Mouse (Mus musculus) c-Kit-positive CD71-positive TER-119-negative erythroid progenitor cells, embryonic 14.5 days (primary cell): ENCODE data around the gene N4bp2.

ENCODE experiments used
- DNase-seq: peaks from one replicate; pipeline ENCODE4 v3.0.0-alpha.2; 2013; ENCODE audit warnings: low read depth

The N4bp2 gene

DNA sequence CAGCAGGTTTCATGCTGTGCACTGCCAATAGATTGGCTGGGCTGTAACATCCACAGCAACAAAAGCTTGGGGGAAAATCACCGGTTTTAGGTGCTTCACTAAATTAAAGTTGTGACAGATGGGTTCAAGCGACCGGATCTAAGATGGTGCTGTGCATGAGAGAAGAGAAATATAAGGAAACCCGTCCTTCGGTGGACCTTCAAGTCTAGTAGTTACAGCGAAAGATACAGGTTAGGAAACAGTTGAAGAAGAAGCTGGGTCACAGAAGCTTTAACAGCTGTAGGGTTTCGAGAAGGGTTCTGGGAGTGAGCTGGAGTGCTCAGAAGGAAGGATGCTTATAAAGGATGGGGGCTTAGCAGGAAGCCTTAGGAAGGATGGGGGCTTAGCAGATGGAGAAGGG lies 101.2 kb downstream of the N4bp2 start:
- no peak for DNase-seq

DNA sequence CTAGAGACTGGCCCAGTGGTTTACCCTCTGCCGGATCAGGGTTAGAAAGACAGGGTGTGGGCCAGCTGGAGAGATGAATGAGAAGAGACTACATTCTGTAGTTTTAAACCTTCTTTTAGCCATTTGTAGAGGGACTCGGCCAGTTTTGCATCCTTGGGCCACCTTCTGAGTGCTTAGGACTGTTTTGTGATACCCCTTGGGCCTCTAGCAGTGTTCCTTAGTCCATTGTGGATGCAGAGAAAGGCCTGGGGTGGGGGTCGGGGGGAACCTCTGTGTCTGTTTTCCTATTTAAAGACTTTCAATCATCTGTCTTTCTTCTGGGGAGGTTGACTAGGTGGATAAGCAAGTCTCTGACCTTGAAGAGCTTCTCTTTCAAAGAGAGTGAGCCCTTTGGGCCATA lies 101.6 kb downstream of the N4bp2 start:
- DNase-seq: no peak

DNA sequence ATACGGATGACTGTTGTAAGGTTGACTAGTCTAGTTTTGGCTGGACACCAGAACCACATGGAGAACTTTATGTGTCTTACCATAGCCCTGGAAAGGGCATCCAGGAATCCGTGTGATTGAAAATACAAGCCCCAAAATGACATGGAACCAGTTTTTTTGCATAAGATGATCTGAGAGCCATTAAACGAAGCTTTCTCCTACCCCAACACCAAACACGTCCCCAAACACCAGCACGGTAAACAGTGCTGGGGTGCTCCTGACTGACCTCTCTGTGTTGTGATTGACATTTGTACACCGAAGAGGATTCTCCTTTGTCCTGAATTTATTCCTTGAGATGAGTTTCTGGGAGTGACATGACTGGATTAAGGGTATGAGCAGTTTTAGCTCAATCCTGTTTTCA lies 103.3 kb downstream of the N4bp2 start:
- no peak for DNase-seq

DNA sequence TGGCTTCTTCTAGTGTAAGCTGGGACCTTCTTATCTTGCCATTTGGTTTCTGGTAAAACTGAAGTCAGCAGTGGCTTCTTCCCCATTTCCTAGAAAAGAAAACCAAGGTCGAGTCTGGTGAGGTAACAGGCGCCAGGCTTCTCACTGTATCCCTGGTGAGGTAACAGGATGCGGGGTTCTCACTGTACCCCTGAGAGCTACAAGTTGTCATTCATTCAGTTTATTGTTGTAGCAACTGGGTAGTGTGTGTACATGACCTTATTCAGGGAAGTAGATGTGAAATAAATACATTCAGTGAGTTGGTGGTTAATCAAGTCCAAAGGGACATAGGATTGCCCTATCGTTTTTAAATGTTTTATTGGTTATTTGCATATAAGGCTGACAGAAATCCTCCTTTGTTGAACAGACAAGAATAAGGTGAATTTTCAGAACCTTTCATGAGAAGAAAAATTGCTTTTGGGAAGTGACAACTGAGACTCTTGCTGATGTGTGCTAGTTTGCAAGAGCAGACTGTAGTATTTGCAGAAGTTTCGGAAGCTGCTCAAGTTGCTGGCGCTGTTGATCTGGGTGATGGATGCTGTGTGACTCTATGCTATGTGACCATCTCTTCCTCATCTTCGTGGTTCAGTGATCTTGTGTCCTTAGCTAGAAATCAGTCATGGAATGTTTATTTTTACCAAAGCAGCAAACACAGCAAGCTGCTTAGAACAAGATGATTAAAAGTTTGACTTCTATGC lies 104.2 kb downstream of the N4bp2 start:
- no peak for DNase-seq

DNA sequence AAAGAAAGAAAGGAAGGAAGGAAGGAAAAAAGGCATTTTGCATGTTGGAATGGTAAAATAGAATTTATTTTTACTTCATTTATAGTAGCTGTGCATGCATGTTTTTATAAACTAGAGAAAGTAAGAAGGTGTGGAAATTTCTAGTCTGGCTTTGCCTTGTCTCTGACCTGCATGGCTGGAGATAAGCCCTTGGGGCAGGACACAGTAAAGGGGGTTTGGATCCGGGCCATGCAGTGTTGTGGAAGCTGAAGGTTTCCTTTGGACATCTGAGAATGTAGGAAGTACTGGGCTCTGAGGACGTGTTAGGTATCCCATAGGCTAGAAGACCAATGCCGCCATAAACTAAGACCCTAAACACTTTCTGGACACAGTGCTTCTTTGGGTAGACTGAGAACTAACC lies 105.1 kb downstream of the N4bp2 start:
- DNase-seq: no peak

DNA sequence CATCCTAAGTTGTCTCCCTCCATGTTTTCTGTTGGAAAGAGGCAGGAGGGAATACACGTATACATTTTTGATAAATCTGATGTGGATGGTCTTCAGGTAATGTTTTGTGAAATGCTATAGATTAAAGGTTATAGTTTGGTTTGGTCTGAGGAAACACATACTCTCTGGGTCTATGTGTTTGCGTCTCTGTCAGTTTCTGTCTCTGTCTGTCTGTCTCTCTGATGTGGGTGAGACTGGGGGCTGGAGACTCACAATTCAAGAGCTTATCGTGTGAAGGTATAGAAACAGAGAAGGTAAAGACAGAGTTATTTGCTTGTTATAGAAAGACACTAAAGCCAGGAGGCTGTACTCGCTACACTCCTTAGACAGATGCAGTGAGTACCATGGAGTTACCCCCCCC lies 106.3 kb downstream of the N4bp2 start:
- DNase-seq: no peak

DNA sequence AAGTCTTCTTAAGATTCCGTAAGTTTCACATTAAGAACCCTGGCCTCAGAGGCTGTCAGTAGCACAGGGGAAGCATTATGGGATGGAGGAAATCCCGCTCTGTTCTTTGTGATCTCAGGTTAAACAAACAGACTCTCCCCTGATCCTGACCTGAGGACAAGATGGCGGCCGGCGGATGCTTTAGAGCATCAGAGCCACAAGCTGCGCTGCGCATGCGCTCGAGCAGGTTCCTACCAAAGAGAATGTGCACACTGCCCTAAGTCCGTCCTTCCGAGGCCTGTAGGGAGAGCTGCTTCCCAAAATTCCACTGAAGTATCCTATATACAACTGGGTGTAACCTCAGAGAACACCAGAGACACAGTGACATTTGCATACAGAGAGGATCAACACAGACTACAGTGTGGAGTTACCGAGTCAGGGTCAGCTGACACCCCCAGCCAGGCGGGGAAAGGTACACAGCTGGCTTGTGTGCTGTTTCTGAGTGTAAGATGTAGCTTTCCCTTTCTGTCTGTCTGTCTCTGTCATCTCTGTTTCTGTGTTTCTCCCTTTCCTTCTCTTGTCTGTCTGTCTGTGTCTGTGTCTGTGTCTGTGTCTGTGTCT lies 108.1 kb downstream of the N4bp2 start:
- DNase-seq: no peak

DNA sequence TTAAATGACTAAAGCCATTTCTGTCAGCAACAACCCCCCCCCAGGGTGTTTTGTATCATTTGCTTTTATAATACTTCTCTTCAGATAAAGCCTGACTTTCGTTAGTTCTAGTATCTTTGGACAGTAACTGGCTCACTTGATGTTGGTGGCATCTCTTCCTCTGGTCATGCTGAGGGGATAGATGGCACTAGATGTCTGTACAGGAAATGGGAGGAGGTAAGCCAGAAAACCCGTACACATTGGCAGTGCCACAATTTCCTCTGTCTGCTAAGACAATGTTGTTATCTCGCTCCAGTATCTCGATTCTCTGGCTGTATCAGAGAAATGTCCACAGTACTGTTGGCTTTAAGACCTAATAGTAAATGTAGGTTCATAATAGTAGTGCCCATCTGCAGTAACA lies 109.9 kb downstream of the N4bp2 start:
- no peak for DNase-seq

DNA sequence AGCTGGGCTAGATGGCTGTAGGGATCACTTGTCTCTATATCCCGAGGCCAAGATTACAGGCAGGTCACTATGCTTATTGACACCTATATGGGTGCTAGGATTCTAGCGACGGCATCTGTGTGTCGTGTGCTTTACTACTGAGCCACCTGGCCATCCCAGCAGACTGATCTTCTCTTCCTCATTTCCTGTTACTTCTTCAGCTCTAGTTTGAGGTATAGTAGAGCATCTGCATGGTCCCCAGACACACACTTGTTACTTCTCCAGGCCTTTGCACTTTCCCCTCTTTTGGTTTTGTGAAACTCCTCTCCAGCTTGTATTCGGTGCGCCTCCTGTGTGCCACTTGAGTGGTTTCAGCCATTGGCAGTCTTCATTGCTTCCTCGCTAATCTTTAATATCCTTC lies 111.9 kb downstream of the N4bp2 start:
- DNase-seq: no peak

DNA sequence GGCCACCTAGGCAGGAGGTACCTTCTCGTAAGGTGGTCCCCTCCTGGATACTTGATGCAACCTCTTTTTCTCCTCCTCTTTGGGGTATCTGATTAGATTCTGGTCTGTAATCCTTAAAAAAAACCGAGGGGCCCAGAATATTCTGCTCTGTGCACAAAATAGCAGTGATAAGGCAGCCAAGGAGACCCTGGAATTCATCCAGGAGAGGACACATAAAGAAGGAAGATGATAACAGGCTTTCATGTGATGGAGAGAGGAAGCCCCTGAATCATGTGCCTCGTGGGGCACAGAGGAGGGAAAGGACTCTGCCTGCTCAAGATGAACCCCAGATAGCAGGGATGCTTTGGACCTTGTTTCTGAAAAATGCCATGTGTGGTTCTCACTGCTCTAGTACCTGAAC lies 115.0 kb downstream of the N4bp2 start:
- DNase-seq: no peak
